Mouse (Mus musculus) small intestine, adult 2 months (tissue): Measurements from ENCODE around the gene Olfr56.
"Not testable (repeated sequence)": the region's sequence is repeated elsewhere in the genome, so short reads cannot be mapped to it uniquely, and the experiment has no call there.

Source experiments
- CTCF ChIP-seq: fragments of 200-500 bp; IDR thresholded peaks from 2 replicates; pipeline ENCODE4 v1.5.1; 2012; ENCODE audit warnings: low read depth, mild to moderate bottlenecking, control low read depth, inconsistent platforms, low read length, moderate library complexity, mixed read lengths; ENCODE audit not compliant: insufficient replicate concordance, insufficient read length; ENCODE audit errors: extremely low read depth
- POLR2A ChIP-seq: fragments of 200-500 bp; IDR thresholded peaks from 2 replicates; pipeline ENCODE4 v1.6.1; 2012; ENCODE audit warnings: low read depth, mild to moderate bottlenecking, control low read depth, inconsistent platforms, low read length, moderate library complexity

DNA sequence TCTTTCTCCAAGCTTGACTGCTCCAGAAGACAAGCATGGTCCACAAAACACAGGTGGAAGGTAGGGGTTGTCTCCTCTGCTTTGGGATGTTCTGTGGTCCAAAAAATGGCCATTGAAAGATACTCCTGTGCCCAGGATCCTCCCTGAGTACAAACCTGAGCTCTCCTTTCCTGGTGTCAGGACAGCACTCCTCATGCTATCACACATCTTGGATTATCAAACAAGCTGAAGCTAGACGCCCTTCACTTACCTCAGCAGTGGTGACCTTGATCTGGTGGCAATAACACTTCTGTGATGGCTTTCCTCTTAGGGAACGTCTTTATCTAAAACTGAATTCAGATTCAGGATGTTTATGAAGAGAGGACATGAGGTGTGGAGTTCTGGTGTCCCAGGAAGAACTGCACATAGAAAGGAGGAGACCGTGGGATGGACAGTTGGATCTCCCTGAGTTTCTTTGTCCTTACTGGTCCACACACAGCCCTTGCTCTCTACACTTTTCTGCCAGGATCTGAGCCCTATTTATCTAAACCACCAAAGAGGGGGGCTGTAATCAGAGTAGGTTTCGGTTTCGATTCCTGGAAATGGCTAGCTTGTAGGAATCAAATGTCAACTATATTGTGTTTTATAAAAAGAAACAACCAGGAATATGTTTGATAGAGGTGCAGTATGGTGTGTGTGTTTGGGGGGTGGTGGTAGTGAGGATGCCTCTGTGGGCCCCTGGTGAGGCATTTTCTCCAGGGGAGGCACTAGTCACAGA is 85.2 kb downstream of the Olfr56 start, which contains the start of gene Tgtp2:
- not testable (repeated sequence) for TF ChIP-seq POLR2A, CTCF
